Mouse (Mus musculus) G1E (cell line): Measurements from ENCODE around the gene Mpzl1. TPM values are rescaled to one million over a fixed set of nuclear protein-coding genes. Genes with fewer than 3 reads are reported as not detected.

Experiments used
- ATAC-seq: 2 replicates; pipeline ENCODE4 v1.8.0; 2016; ENCODE audit warnings: mild to moderate bottlenecking; ENCODE audit not compliant: insufficient number of reproducible peaks, poor library complexity, low FRiP score, severe bottlenecking; ENCODE audit errors: extremely low read depth
- DNase-seq: peaks from one replicate; pipeline ENCODE4 v3.0.0; 2012; ENCODE audit warnings: low spot score
- H3K27me3 ChIP-seq: 2 replicates; pipeline ENCODE4 v1.6.1; 2012; ENCODE audit warnings: mild to moderate bottlenecking, low read length, inconsistent platforms; ENCODE audit not compliant: insufficient read depth
- H3K36me3 ChIP-seq: replicated peaks from 2 replicates; pipeline ENCODE3; 2012; ENCODE audit warnings: mild to moderate bottlenecking, inconsistent platforms
- H3K4me1 ChIP-seq: 2 replicates; pipeline ENCODE4 v1.6.1; 2012; ENCODE audit warnings: low read depth, low read length, inconsistent platforms, mixed read lengths; ENCODE audit not compliant: insufficient read depth
- H3K4me3 ChIP-seq: 2 replicates; pipeline ENCODE4 v1.5.1; 2012; ENCODE audit warnings: low read depth, mild to moderate bottlenecking, inconsistent platforms, low read length, moderate library complexity, mixed read lengths
- H3K9me3 ChIP-seq: replicated peaks from 2 replicates; pipeline ENCODE4 v1.6.1; 2012; ENCODE audit warnings: inconsistent platforms
- CTCF ChIP-seq: IDR thresholded peaks from 2 replicates; pipeline ENCODE4 v1.5.1; 2012; ENCODE audit warnings: low read depth, low read length, inconsistent platforms, mixed read lengths
- GATA1 ChIP-seq: IDR thresholded peaks from 2 replicates; pipeline ENCODE4 v1.6.1; 2012; ENCODE audit warnings: borderline replicate concordance, low read length, inconsistent platforms, mixed read lengths
- GATA2 ChIP-seq: IDR thresholded peaks from 2 replicates; pipeline ENCODE4 v1.6.1; 2012; ENCODE audit warnings: low read depth, low read length, inconsistent platforms, borderline replicate concordance
- POLR2AphosphoS5 ChIP-seq: IDR thresholded peaks from 2 replicates; pipeline ENCODE4 v1.6.1; 2012; ENCODE audit warnings: low read depth, low read length, inconsistent platforms; ENCODE audit not compliant: insufficient replicate concordance
- TAL1 ChIP-seq: conservative IDR thresholded peaks from 2 replicates; pipeline ENCODE4 v1.6.1; 2012; ENCODE audit warnings: low read depth, low read length, inconsistent platforms, mixed read lengths
- polyA plus RNA-seq: library from polyadenylated mRNA; stranded (reverse); fragments of >175 nt; gene quantifications from 2 replicates; pipeline ENCODE4 v1.2.3, GENCODE M21; 2012
- total RNA-seq, 2 experiments: library from RNA; stranded (forward) in 1 of 2; stranded (reverse) in 1 of 2; fragments of 200-1000 nt in 1 of 2; fragments of >200 nt in 1 of 2; fragmentation: Nextera tagmentation in 1 of 2; gene quantifications; 2 replicates each; pipeline ENCODE4 v1.2.3; 2014 to 2017

Mpzl1 gene
- total and polyA plus RNA-seq, 3 experiments = 1.6 to 34.7 (median 3.4) TPM

- Histone ChIP-seq H3K27me3 (peaks cover 8% of the 10 kb centered on the region; the same call in 1 of the 2 replicates), H3K4me3 (no peak overlapping the region), H3K36me3 (peaks cover 80% of the 10 kb centered on the region), H3K9me3 (no peaks in the 10 kb centered on the region), H3K4me1 (peaks cover 18% of the 10 kb centered on the region)
- DNase-seq (no peak), ATAC-seq (no peak)
- TF ChIP-seq CTCF (no peak), GATA2 (no peak), POLR2AphosphoS5 (no peak), TAL1 (no peak), GATA1 (no peak)
Measured at GRCm38 (mm10) chr1:165667380-165667779, 33.0 kb upstream of the Mpzl1 start.

- TF ChIP-seq GATA1 = no peak
- no peak for TF ChIP-seq TAL1
- no peak for TF ChIP-seq CTCF
- TF ChIP-seq POLR2AphosphoS5 = no peak
- no peak for TF ChIP-seq GATA2
- H3K27me3 ChIP-seq = peaks cover 8% of the 10 kb centered on the region; the same call in 1 of the 2 replicates
- H3K4me3 ChIP-seq = no peak overlapping the region
- DNase-seq (no peak), ATAC-seq (no peak)
- H3K36me3 ChIP-seq = peaks cover 80% of the 10 kb centered on the region
- H3K9me3 ChIP-seq = no peaks in the 10 kb centered on the region
- H3K4me1 ChIP-seq = peaks cover 18% of the 10 kb centered on the region
Measured at GRCm38 (mm10) chr1:165666944-165667343, 32.6 kb upstream of the Mpzl1 start.

- peaks cover 79% of the 10 kb centered on the region for H3K36me3 ChIP-seq
- no peaks in the 10 kb centered on the region for H3K9me3 ChIP-seq
- DNase-seq (no peak), ATAC-seq (no peak)
- peaks cover 8% of the 10 kb centered on the region; the same call in 1 of the 2 replicates for H3K27me3 ChIP-seq
- peaks cover 15% of the 10 kb centered on the region for H3K4me1 ChIP-seq
- TF ChIP-seq CTCF (no peak), GATA1 (no peak), TAL1 (no peak), POLR2AphosphoS5 (no peak), GATA2 (no peak)
- H3K4me3 ChIP-seq = no peak overlapping the region
Measured at GRCm38 (mm10) chr1:165665758-165666157, 31.4 kb upstream of the Mpzl1 start.

DNA sequence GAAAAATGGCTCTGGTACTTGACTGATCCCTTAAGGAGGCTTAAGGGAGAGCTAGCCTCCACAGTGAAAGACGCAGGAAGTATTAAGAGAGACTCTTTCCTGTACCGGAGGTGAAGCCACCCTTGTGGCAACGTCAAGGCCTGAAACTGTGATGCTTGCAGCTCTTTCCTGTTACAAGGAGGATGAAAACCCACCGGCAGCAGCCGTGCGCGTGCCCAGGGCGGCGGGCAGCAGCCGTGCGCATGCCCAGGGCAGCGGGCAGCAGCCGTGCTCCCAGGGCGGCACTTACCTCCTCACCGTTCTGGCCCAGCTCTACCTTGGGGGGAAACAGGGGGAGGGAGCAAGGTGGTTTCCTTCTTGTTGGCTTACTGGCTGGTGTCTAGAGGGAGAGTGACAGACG, 28.9 kb upstream of the Mpzl1 start:
- H3K4me3 ChIP-seq = no peak overlapping the region
- DNase-seq = no peak
- no peaks in the 10 kb centered on the region for H3K9me3 ChIP-seq
- TF ChIP-seq TAL1 (no peak), GATA1 (no peak), GATA2 (no peak), CTCF (no peak), POLR2AphosphoS5 (no peak)
- H3K4me1 ChIP-seq = peaks cover 21% of the 10 kb centered on the region
- ATAC-seq = no peak
- peaks cover 81% of the 10 kb centered on the region for H3K36me3 ChIP-seq
- H3K27me3 ChIP-seq = peaks cover 10% of the 10 kb centered on the region; the same call in 1 of the 2 replicates

GRCm38 (mm10) chr1:165662426-165663192, 28.3 kb upstream of the Mpzl1 start:
- peaks cover 83% of the 10 kb centered on the region for H3K36me3 ChIP-seq

DNA sequence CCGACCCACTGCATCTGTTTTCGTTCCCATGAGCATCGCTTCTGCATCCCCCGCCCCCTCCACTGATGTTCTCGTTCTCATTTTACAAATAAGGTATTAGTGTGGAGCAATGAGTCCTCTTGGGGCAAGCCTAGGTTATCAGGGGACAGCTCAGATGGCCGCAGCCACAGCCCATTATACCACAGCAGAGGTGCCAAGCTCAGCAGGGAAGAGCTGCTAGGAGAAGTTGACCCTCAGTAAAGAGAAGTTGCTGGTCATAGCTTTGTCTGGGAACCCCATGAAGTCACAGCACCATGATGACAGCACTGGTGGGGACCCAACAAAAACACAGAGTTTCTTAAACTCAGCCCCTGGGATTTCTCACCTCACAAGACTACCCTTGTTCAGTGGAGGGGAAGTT, 27.4 kb upstream of the Mpzl1 start:
- no peaks in the 10 kb centered on the region for H3K9me3 ChIP-seq
- DNase-seq (no peak), ATAC-seq (no peak)
- H3K27me3 ChIP-seq = peaks cover 10% of the 10 kb centered on the region; the same call in 1 of the 2 replicates
- TF ChIP-seq POLR2AphosphoS5 (no peak), CTCF (no peak), GATA2 (no peak), TAL1 (no peak), GATA1 (no peak)
- no peak overlapping the region for H3K4me3 ChIP-seq
- peaks cover 14% of the 10 kb centered on the region for H3K4me1 ChIP-seq
- H3K36me3 ChIP-seq = peaks cover 80% of the 10 kb centered on the region

More at GRCm38 (mm10) chr1:165662426-165663192, 28.3 kb upstream of the Mpzl1 start:
- Histone ChIP-seq H3K4me1 (peaks cover 21% of the 10 kb centered on the region), H3K9me3 (no peaks in the 10 kb centered on the region), H3K27me3 (peaks cover 10% of the 10 kb centered on the region; the same call in 1 of the 2 replicates), H3K4me3 (no peak overlapping the region)
- ATAC-seq = no peak
- DNase-seq = no peak
- TF ChIP-seq GATA2 (no peak), TAL1 (no peak), CTCF (no peak), POLR2AphosphoS5 (no peak), GATA1 (no peak)
